Mouse (Mus musculus): ENCODE data around the gene Aqp1. TPM values are rescaled to one million over a fixed set of nuclear protein-coding genes. Genes with fewer than 3 reads are reported as not detected.
A peak's percentile ranks its signal among the peaks of the same experiment; 100 is the strongest.

Aqp1 gene
- polyA plus RNA-seq, 1 experiment from 2014 or later, result 711 TPM

DNA sequence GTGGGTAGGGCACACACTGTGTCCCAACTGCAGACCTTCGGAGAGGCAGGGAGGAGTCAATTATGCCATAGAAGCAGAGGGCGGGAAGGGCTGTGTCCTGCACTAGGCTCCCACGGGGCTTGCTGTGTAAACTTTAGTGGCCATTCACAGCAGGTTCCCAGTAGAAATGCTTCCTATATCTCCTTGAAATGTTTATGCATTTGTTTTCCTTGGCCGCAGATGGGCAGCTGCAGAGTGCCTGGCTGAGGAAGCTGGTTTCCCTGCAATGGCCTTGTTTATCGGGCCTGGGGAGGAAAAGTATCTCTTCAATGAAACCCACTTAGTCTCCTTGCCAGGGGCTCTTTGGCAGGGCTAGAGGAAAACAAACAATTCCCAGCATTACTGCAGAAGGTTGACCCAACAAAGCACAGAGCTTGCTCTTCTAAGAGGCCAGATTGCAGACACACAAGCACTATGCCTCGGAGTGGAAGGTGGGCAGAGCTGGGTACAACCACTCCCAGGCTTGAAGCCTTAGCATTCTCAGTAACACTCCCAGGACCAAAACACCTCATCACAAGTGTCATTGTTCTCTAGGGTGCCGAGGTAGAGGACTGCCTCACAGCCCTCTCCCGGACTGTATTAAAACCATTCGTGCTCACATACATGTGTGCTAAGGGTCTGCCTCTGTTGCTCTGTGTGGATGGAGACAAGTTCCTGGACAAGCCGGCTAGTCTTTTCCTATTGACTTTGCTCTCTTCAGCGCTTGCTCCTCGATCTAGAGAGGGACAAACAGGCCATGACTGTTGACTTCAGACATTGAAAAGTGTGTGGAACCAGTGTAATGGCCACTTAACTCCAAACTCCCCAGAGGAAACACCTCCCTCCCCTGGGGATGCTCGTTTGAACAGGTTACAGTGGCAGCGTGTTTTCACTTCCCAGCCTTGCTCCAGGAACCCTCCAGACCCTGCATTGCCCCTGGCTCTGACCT lies 16.4 kb upstream of the Aqp1 start:
- Histone ChIP-seq H3K27me3 (replicated peaks; ENCODE audit: insufficient read depth, low read length) (no peaks in the 10 kb centered on the region), H3K9me3 (ENCODE audit: low read length) (no peaks in the 10 kb centered on the region), H3K4me1 (ENCODE audit: insufficient read depth, low read depth, low read length) (peaks cover 37% of the 10 kb centered on the region), H3K4me3 (ENCODE audit: low read depth, low read length) (no peak overlapping the region), H3K4me2 (replicated peaks; ENCODE audit: low read depth, low read length) (no peak overlapping the region), H3K27ac (ENCODE audit: low read length) (peak overlapping the region; percentile 70), H3K36me3 (ENCODE audit: insufficient read depth, low read length) (0 out of 2 replicates have a peak, but pooled peaks cover 3% of the 10 kb centered on the region), H3K9ac (replicated peaks; ENCODE audit: low read depth) (no peak overlapping the region)
- no peak for TF ChIP-seq CTCF (IDR thresholded peaks at IDR 0.05)
- TF ChIP-seq EP300 (IDR thresholded peaks at IDR 0.05), result peak; percentile 93
- peak; percentile 82 for DNase-seq (ENCODE audit: low spot score)
- ATAC-seq, result peak; percentile 88
- WGBS, result 33% methylated on average over 14 of the region's 14 CpGs

DNA sequence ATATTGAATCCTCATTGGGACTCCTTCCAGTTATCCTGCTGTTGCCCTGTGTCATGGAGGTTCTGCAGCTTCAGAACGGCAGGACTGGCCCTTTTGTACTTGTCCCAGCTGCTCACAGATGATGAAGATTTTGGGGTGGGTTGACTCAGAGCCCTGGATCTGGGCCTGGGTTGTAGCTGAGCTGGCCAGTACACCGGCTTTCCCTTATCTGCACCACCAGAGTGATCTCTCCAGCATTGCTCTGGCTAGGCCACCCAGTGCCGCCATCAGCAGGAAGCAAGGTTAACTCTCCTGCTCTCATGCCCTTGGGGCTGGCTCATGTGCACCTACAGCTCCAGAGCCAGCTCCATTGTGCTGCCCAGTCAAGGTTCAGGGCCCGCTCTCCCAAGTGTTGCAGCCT lies 15.3 kb upstream of the Aqp1 start:
- Histone ChIP-seq H3K9me3 (ENCODE audit: low read length) (no peaks in the 10 kb centered on the region), H3K4me2 (replicated peaks; ENCODE audit: low read depth, low read length) (no peak overlapping the region), H3K36me3 (ENCODE audit: insufficient read depth, low read length) (0 out of 2 replicates have a peak, but pooled peaks cover 3% of the 10 kb centered on the region), H3K4me3 (ENCODE audit: low read depth, low read length) (no peak overlapping the region), H3K27ac (ENCODE audit: low read length) (no peak overlapping the region), H3K27me3 (replicated peaks; ENCODE audit: insufficient read depth, low read length) (no peaks in the 10 kb centered on the region), H3K9ac (replicated peaks; ENCODE audit: low read depth) (no peak overlapping the region), H3K4me1 (ENCODE audit: insufficient read depth, low read depth, low read length) (peaks cover 37% of the 10 kb centered on the region)
- DNase-seq (ENCODE audit: low spot score) (peak; percentile 44), ATAC-seq (peak; percentile 5; the same call in 1 of the 2 replicates)
- TF ChIP-seq EP300 (IDR thresholded peaks at IDR 0.05) (no peak), CTCF (IDR thresholded peaks at IDR 0.05) (no peak)
- 73% methylated on average over 4 of the region's 4 CpGs for WGBS

DNA sequence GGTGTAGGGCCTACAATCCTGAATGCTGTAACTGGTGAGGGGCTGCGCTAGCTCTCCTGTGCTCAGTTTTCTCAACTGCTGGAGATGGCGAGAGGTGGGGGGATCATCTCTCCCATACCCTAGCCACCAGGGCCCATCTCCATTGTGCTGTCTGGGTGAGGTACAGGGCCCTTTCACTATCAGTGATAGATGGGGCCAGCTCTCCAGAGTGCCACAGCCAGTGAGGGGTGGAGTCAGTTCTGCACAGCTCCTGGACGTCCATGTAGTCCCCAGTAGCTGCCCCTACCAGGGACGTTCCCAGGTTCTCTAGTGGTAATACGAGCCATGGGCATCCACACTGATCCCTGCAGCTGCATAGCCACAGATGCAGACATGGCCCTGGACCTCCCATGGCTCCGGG lies 14.7 kb upstream of the Aqp1 start:
- H3K36me3 ChIP-seq (ENCODE audit: insufficient read depth, low read length), result 0 out of 2 replicates have a peak, but pooled peaks cover 3% of the 10 kb centered on the region
- H3K4me1 ChIP-seq (ENCODE audit: insufficient read depth, low read depth, low read length), result peaks cover 38% of the 10 kb centered on the region
- no peak for DNase-seq (ENCODE audit: low spot score)
- H3K4me3 ChIP-seq (ENCODE audit: low read depth, low read length), result no peak overlapping the region
- WGBS, result 71% methylated on average over 6 of the region's 6 CpGs
- no peak for ATAC-seq
- TF ChIP-seq CTCF (IDR thresholded peaks at IDR 0.05) (no peak), EP300 (IDR thresholded peaks at IDR 0.05) (no peak)
- H3K9ac ChIP-seq (replicated peaks; ENCODE audit: low read depth), result no peak overlapping the region
- no peak overlapping the region for H3K27ac ChIP-seq (ENCODE audit: low read length)
- no peak overlapping the region for H3K4me2 ChIP-seq (replicated peaks; ENCODE audit: low read depth, low read length)
- no peaks in the 10 kb centered on the region for H3K27me3 ChIP-seq (replicated peaks; ENCODE audit: insufficient read depth, low read length)
- H3K9me3 ChIP-seq (ENCODE audit: low read length), result no peaks in the 10 kb centered on the region

GRCm38 (mm10) chr6:55322980-55323379 lies 13.3 kb upstream of the Aqp1 start:
- Histone ChIP-seq H3K36me3 (ENCODE audit: insufficient read depth, low read length) (0 out of 2 replicates have a peak, but pooled peaks cover 3% of the 10 kb centered on the region), H3K4me3 (ENCODE audit: low read depth, low read length) (no peak overlapping the region), H3K9me3 (ENCODE audit: low read length) (no peaks in the 10 kb centered on the region), H3K9ac (replicated peaks; ENCODE audit: low read depth) (no peak overlapping the region), H3K4me2 (replicated peaks; ENCODE audit: low read depth, low read length) (no peak overlapping the region), H3K27me3 (replicated peaks; ENCODE audit: insufficient read depth, low read length) (no peaks in the 10 kb centered on the region), H3K27ac (ENCODE audit: low read length) (no peak overlapping the region), H3K4me1 (ENCODE audit: insufficient read depth, low read depth, low read length) (peaks cover 45% of the 10 kb centered on the region)
- WGBS, result 81% methylated on average over 2 of the region's 2 CpGs
- DNase-seq (ENCODE audit: low spot score), result peak; percentile 46
- TF ChIP-seq CTCF (IDR thresholded peaks at IDR 0.05) (no peak), EP300 (IDR thresholded peaks at IDR 0.05) (peak; percentile 77)
- ATAC-seq, result no peak

- H3K27ac ChIP-seq (ENCODE audit: low read length), result no peak overlapping the region
- TF ChIP-seq EP300 (IDR thresholded peaks at IDR 0.05), result no peak
- TF ChIP-seq CTCF (IDR thresholded peaks at IDR 0.05), result no peak
- no peaks in the 10 kb centered on the region for H3K27me3 ChIP-seq (replicated peaks; ENCODE audit: insufficient read depth, low read length)
- 30% methylated on average over 17 of the region's 17 CpGs for WGBS
- H3K4me1 ChIP-seq (ENCODE audit: insufficient read depth, low read depth, low read length), result peaks cover 39% of the 10 kb centered on the region; the same call in 1 of the 2 replicates
- no peak overlapping the region for H3K4me2 ChIP-seq (replicated peaks; ENCODE audit: low read depth, low read length)
- no peak overlapping the region for H3K9ac ChIP-seq (replicated peaks; ENCODE audit: low read depth)
- no peaks in the 10 kb centered on the region for H3K9me3 ChIP-seq (ENCODE audit: low read length)
- no peak overlapping the region for H3K4me3 ChIP-seq (ENCODE audit: low read depth, low read length)
- no peak for ATAC-seq
- no peaks in the 10 kb centered on the region for H3K36me3 ChIP-seq (ENCODE audit: insufficient read depth, low read length)
- no peak for DNase-seq (ENCODE audit: low spot score)
Measured at GRCm38 (mm10) chr6:55323908-55324634, 12.2 kb upstream of the Aqp1 start.

DNA sequence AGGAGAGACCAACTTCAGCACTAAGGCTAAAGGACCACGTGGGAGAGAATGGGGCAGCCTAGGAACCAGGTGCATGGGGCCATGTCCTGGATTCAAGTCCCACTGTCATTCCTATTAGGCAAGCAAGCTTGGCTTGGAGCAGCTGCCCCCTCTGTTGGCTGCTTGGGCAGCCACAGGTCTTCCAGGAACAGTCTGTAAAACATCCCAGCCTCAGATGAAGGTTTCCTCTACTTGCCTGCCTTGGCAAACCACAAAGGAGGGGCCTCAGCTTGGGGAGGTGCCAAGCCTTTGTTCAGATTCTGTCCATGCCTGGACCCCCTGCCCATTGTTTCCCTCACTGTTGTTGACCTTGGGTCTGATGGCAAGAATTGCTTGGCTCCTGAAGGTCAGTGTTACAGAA lies 11.4 kb upstream of the Aqp1 start:
- Histone ChIP-seq H3K4me1 (ENCODE audit: insufficient read depth, low read depth, low read length) (peaks cover 32% of the 10 kb centered on the region; the same call in 1 of the 2 replicates), H3K27ac (ENCODE audit: low read length) (no peak overlapping the region), H3K4me2 (replicated peaks; ENCODE audit: low read depth, low read length) (no peak overlapping the region), H3K4me3 (ENCODE audit: low read depth, low read length) (no peak overlapping the region), H3K9me3 (ENCODE audit: low read length) (no peaks in the 10 kb centered on the region), H3K36me3 (ENCODE audit: insufficient read depth, low read length) (no peaks in the 10 kb centered on the region), H3K27me3 (replicated peaks; ENCODE audit: insufficient read depth, low read length) (no peaks in the 10 kb centered on the region), H3K9ac (replicated peaks; ENCODE audit: low read depth) (no peak overlapping the region)
- DNase-seq (ENCODE audit: low spot score), result peak; percentile 63
- WGBS, result 53% methylated on average over 1 of the region's 1 CpGs
- ATAC-seq, result no peak
- peak; percentile 54; the same call in 1 of the 2 replicates for TF ChIP-seq EP300 (IDR thresholded peaks at IDR 0.05)
- TF ChIP-seq CTCF (IDR thresholded peaks at IDR 0.05), result peak; percentile 70

All from lung, postnatal 0 days (tissue).